Mouse (Mus musculus): ENCODE measurements around the gene Olfr365. TPM values are rescaled to one million over a fixed set of nuclear protein-coding genes. Genes with fewer than 3 reads are reported as not detected.

Gene Olfr365
- not detected for polyA plus RNA-seq (2017; shearing (Covaris generic))

GRCm38 (mm10) chr2:37187898-37188297, at the start of gene Olfr365:
Gene Olfr365, plus strand, starts transcription at chr2:37188198.

DNA sequence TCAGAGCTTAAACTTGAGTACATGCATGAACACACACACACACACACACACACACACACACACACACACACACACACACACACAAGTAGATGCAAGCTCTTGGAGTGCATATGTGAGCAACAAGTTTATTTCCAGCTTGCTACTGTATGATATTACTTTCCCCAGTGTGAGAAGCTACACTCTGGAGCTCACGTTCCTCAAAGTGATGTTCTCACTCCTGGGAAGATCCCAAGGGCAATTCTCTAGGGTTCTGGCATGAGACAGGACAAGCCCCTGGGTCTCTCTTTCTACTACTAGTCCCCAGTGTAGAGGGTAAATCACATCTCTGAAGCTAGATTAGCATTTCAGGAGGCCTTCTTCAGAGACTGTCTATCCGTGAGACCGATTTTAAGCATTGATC, 49.0 kb upstream of the Olfr365 start, which contains the start of gene Olfr364-ps1:
Gene Olfr364-ps1 (plus strand): TSS at position 301 of the 400 bp plus-strand sequence.

DNA sequence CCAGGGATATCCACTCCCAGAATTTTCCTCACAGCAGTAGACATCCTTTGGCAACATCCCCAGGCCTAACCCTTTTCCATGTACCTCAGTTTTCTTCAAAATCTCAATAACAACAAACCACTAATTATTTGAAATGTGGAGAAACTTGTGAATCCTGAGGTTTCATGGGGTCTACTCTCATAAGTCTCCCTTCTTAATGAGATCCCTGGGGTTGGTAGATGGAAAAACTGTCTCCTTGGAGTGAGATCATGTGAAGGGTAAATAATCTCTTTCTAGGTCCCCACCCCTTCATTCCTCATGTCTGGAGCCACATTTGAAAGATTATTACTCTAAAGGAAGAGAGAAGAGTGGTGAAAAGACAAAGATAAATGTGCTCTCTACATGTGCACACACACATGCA, 23.3 kb downstream of the Olfr365 start, which contains the start of gene Olfr366:
Gene Olfr366 (plus strand): TSS at position 301 of the 400 bp plus-strand sequence.

Other genes starting within 250 kb of the Olfr365 start
- not detected for gene Olfr357, start 194.4 kb upstream of the Olfr365 start, polyA plus RNA-seq (2017; shearing (Covaris generic))
- gene Olfr358, start 178.9 kb upstream of the Olfr365 start, polyA plus RNA-seq (2017; shearing (Covaris generic)), result not detected
- gene Olfr360, start 122.5 kb upstream of the Olfr365 start, polyA plus RNA-seq (2017; shearing (Covaris generic)), result not detected
- 0.27 TPM for gene Olfr361, start 98.9 kb upstream of the Olfr365 start, polyA plus RNA-seq (2017; shearing (Covaris generic))
- not detected for gene Olfr362, start 70.3 kb upstream of the Olfr365 start, polyA plus RNA-seq (2017; shearing (Covaris generic))
- not detected for gene Olfr364-ps1, start 48.9 kb upstream of the Olfr365 start, polyA plus RNA-seq (2017; shearing (Covaris generic))
- not detected for gene Olfr366, start 23.4 kb downstream of the Olfr365 start, polyA plus RNA-seq (2017; shearing (Covaris generic))
- gene Olfr368, start 138.3 kb downstream of the Olfr365 start, polyA plus RNA-seq (2017; shearing (Covaris generic)), result not detected
- 30.6 TPM for gene Pdcl, start 171.1 kb downstream of the Olfr365 start, polyA plus RNA-seq (2017; shearing (Covaris generic))
- 27.4 TPM for gene Rc3h2, start 234.7 kb downstream of the Olfr365 start, polyA plus RNA-seq (2017; shearing (Covaris generic))

Measured in effector memory CD4-positive, alpha-beta T cell, adult 7 months (primary cell).